Mouse (Mus musculus) small intestine, adult 2 months (tissue): ENCODE data around the gene Evx2. TPM values are rescaled to one million over a fixed set of nuclear protein-coding genes. Genes with fewer than 3 reads are reported as not detected.

Experiments
- H3K27ac ChIP-seq: fragments of 200-500 bp; 2 replicates; pipeline ENCODE4 v1.5.1; 2012; ENCODE audit warnings: low read depth, low read length, control low read depth, inconsistent platforms; ENCODE audit not compliant: insufficient read depth
- H3K27me3 ChIP-seq: fragments of 200-500 bp; 2 replicates; pipeline ENCODE4 v1.6.1; 2012; ENCODE audit warnings: mild to moderate bottlenecking, moderate library complexity, low read length, inconsistent platforms; ENCODE audit not compliant: control insufficient read depth, insufficient read depth
- H3K36me3 ChIP-seq: fragments of 200-500 bp; 2 replicates; pipeline ENCODE4 v1.6.1; 2012; ENCODE audit warnings: mild to moderate bottlenecking, low read length, control low read depth, inconsistent platforms; ENCODE audit not compliant: control insufficient read depth, insufficient read depth
- H3K4me1 ChIP-seq: fragments of 200-500 bp; 2 replicates; pipeline ENCODE4 v1.6.1; 2012; ENCODE audit warnings: low read length, inconsistent platforms, mixed read lengths; ENCODE audit not compliant: control insufficient read depth, insufficient read depth, insufficient read length
- H3K4me3 ChIP-seq: fragments of 200-500 bp; 2 replicates; pipeline ENCODE4 v1.5.1; 2012; ENCODE audit warnings: low read depth, mild to moderate bottlenecking, control low read depth, inconsistent platforms, low read length, moderate library complexity
- CTCF ChIP-seq: fragments of 200-500 bp; IDR thresholded peaks from 2 replicates; pipeline ENCODE4 v1.5.1; 2012; ENCODE audit warnings: low read depth, mild to moderate bottlenecking, control low read depth, inconsistent platforms, low read length, moderate library complexity, mixed read lengths; ENCODE audit not compliant: insufficient replicate concordance, insufficient read length; ENCODE audit errors: extremely low read depth
- POLR2A ChIP-seq: fragments of 200-500 bp; IDR thresholded peaks from 2 replicates; pipeline ENCODE4 v1.6.1; 2012; ENCODE audit warnings: low read depth, mild to moderate bottlenecking, control low read depth, inconsistent platforms, low read length, moderate library complexity
- WGBS: fragments of 180-500 bp; shearing (Covaris S2); methylation state at CpG from one replicate; pipeline ENCODE4 v1.1.7; 2018; 5-methylcytosine and 5-hydroxymethylcytosine counted together
- polyA plus RNA-seq: library from polyadenylated mRNA; depleted of rRNA; stranded (reverse); fragments of >200 nt; gene quantifications from 2 replicates; pipeline ENCODE4 v1.2.3, GENCODE M21; 2012

Gene Evx2
- polyA plus RNA-seq, 1 experiment, result not detected

DNA sequence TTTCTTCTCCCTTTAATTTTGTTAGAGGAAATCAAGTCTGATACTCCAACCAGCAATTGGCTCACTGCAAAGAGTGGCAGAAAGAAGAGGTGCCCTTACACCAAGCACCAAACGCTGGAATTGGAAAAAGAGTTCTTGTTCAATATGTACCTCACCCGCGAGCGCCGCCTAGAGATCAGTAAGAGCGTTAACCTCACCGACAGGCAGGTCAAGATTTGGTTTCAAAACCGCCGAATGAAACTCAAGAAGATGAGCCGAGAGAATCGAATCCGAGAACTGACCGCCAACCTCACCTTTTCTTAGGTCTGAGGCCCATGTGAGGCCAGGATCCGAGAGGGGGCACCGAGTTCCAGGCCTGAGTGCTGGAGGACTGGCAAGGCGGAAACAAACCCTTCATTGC lies 34.7 kb upstream of the Evx2 start:
- Histone ChIP-seq H3K4me3 (no peak overlapping the region), H3K36me3 (no peaks in the 10 kb centered on the region), H3K4me1 (peaks cover 5% of the 10 kb centered on the region), H3K27ac (no peak overlapping the region), H3K27me3 (peaks cover 89% of the 10 kb centered on the region)
- 8% methylated on average over 16 of the region's 16 CpGs for WGBS
- TF ChIP-seq POLR2A, result no peak
- peak; percentile 29; the same call in 1 of the 2 replicates for TF ChIP-seq CTCF

DNA sequence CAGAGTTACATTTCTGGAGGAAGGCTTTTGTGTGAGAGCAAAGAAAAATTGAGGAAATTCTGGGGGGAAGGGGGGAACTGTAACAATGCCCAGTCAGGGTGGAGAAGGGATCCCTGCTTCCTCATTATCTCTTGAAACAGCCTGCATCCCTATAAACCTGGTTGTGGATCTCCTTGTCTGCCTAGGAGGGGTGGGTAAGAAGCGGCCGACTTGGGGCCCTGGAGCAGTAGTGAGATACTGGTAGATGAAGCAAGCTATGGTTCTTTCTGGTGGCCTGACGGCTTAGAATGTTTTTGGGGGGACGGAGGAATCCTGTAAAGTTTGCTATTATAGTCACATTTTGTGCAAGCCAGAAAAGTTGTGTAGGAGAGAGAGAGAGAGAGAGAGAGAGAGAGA lies 34.1 kb upstream of the Evx2 start:
- H3K27ac ChIP-seq, result no peak overlapping the region
- peaks cover 86% of the 10 kb centered on the region for H3K27me3 ChIP-seq
- no peak for TF ChIP-seq CTCF
- TF ChIP-seq POLR2A, result no peak
- peaks cover 5% of the 10 kb centered on the region for H3K4me1 ChIP-seq
- H3K4me3 ChIP-seq, result no peak overlapping the region
- H3K36me3 ChIP-seq, result no peaks in the 10 kb centered on the region
- WGBS, result 16% methylated on average over 4 of the region's 4 CpGs

DNA sequence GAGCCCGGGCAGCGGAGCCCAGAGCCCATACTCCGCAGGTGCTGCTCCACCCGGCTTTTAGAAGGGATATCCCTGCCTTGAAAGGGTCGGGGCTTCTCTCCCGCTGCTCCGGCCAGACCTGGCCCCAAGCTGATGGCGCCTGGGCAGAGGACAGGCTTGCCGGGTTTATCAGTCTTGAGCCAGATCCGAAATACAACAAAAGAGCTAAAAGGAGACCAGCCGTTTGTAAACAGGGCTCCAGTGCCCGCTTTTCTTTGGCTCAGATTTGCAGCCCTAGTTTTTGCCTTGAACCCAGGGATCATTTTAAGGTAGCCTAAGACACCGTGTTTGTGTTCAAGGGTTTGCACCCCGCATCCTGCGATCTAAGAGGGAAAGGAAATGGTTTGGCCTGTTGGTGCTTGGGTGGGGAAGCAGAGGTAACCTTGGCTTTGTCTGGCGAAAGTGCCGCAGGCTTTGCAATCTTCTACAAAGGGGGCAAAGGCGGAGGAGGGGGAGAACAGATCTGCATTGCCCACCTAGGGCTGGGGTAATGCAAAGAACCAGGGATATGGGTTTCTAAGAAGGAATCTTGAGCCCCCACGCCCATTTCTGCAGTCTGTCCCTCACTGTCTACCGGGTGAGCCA lies 33.6 kb upstream of the Evx2 start:
- H3K4me1 ChIP-seq, result peaks cover 2% of the 10 kb centered on the region
- TF ChIP-seq CTCF (no peak), POLR2A (no peak)
- no peak overlapping the region for H3K27ac ChIP-seq
- H3K4me3 ChIP-seq, result no peak overlapping the region
- H3K27me3 ChIP-seq, result peaks cover 85% of the 10 kb centered on the region
- WGBS, result 4% methylated on average over 20 of the region's 20 CpGs
- no peaks in the 10 kb centered on the region for H3K36me3 ChIP-seq

- Histone ChIP-seq H3K27ac (no peak overlapping the region), H3K27me3 (peaks cover 85% of the 10 kb centered on the region), H3K36me3 (no peaks in the 10 kb centered on the region), H3K4me1 (no peaks in the 10 kb centered on the region; the same call in 1 of the 2 replicates), H3K4me3 (no peak overlapping the region)
- WGBS, result 7% methylated on average over 35 of the region's 35 CpGs
- TF ChIP-seq POLR2A (no peak), CTCF (no peak)
Measured at GRCm38 (mm10) chr2:74691995-74692807, 32.8 kb upstream of the Evx2 start.

DNA sequence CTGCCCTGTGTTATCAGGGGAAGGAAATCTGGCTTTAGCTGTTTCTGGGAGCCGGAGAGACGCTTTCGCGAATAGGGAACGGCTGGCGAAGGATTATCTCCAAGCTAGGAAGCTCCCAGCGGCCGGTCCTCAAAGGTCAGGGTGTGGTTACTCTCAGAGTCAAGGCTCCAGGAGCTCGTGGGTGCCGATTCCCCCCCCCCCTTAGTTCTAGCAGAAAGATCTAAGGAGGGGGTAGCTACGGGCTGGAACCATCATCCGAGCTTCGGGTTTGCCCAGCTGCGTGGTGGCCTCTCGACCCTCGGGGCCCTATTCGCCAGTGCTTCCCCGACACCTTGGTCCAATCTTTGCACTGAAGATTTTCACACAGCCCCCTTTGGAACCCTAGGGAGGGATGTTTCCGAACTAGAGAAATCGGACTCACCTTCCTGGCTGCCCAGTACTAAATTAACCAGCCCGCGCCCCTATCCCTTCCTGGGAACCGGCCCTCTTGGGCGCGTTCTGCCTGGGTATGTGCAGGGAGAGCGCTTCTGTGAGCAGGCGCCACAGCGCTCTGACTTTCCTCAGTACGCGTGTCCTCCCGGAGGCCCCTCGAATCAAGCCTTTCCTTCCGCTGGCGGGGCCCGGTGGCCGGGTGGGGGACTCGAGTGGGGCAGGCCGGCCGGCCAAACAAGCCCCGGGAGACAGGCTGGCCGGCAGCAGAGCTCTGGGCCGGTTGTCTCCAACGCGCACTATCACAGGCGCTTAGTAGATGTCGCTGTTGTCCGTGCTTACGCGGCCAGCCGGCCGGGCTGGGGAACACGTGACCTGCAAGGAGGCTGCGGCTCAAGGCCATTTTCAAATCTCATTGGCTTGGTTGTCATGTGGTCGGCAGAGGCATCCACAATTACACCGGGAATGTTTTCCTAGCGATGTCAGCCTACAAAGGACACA lies 31.9 kb upstream of the Evx2 start, which contains the start of gene Hoxd10:
TSS of gene Hoxd10 (plus strand) at position 903 of the 930 bp plus-strand sequence.
- Histone ChIP-seq H3K27me3 (peaks cover 82% of the 10 kb centered on the region), H3K27ac (no peak within 1 kb of the TSS), H3K4me1 (no peaks in the 10 kb centered on the region; the same call in 1 of the 2 replicates), H3K36me3 (no peaks in the 10 kb centered on the region), H3K4me3 (no peak within 1 kb of the TSS)
- TF ChIP-seq CTCF (no peak), POLR2A (no peak)
- 5% methylated on average over 56 of the region's 56 CpGs for WGBS

DNA sequence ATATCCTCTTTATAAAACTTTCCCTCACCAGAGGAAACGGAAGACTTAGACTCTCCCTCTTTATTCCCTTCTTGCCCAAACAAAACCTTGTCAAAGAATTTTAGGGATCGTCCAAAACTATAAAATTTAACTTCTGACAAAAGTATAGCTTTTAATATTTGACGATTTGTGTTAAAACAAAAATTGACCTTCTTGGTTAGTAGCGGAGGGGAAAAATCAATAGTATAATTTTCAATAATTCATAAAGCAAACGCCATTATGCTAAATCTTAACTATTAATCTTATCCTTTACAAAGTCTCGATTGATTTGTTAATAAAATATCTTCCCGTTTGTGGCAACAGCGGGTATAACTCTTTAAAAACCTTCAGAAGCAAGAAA lies 31.0 kb upstream of the Evx2 start:
- no peak overlapping the region for H3K4me3 ChIP-seq
- H3K36me3 ChIP-seq, result no peaks in the 10 kb centered on the region
- WGBS, result 16% methylated on average over 8 of the region's 8 CpGs
- H3K27ac ChIP-seq, result no peak overlapping the region
- no peaks in the 10 kb centered on the region; the same call in 1 of the 2 replicates for H3K4me1 ChIP-seq
- peaks cover 73% of the 10 kb centered on the region for H3K27me3 ChIP-seq
- TF ChIP-seq CTCF, result no peak
- TF ChIP-seq POLR2A, result no peak
